Mouse (Mus musculus) brain, adult 2 months (tissue): ENCODE measurements around the gene Sema6d.

Experiments used
- DNase-seq: peaks from one replicate; pipeline ENCODE4 v3.0.0; 2011; ENCODE audit warnings: low read depth, low spot score

Gene Sema6d

GRCm38 (mm10) chr2:124168411-124168810 lies 78.6 kb downstream of the Sema6d start:
- DNase-seq, result no peak

GRCm38 (mm10) chr2:124171718-124172117 lies 81.9 kb downstream of the Sema6d start:
- DNase-seq, result no peak

- DNase-seq, result no peak
These were observed 86.5 kb downstream of the Sema6d start for GRCm38 (mm10) chr2:124176265-124176664.

- peak; percentile 9 for DNase-seq
These were observed 87.0 kb downstream of the Sema6d start for GRCm38 (mm10) chr2:124176711-124177169.

DNA sequence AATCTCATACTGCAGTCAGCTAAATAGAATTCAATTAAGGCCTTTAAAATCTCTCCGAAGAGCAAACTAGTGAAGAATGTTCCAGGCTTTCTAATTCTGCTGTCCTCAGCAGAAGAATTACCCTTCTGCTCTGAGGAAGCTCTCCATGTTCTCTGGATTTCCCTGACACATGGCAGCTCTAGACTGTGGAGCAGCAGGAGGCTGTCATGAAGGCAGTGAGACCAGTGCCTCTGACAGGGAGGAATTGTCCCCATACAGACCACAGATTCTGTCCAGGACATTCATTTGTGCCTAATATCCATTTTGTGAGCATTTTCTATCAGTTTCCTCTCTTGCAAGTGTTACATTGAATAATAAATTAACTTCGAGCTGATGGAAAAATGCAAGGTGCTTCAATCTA lies 99.5 kb downstream of the Sema6d start:
- no peak for DNase-seq

GRCm38 (mm10) chr2:124194041-124194440 lies 104.3 kb downstream of the Sema6d start:
- no peak for DNase-seq

DNA sequence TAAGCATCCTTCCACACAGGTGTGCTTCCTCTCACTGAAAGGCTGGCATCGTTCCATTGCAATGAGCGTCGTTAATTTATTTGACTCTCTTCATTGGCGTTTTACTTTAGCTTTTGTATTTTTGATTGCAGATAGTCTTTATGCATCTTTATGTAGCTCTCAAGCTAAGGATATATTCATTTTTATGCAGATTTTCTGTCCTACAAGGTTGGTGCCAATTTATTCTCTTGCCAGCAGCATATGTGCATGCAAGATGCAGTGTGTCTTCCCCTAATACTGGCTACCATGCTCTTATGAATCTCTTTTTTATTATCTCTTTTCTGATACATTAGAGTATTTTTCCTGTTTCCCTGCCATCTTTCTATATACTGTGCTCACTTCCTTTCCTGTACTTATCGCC lies 111.7 kb downstream of the Sema6d start:
- DNase-seq, result no peak

DNA sequence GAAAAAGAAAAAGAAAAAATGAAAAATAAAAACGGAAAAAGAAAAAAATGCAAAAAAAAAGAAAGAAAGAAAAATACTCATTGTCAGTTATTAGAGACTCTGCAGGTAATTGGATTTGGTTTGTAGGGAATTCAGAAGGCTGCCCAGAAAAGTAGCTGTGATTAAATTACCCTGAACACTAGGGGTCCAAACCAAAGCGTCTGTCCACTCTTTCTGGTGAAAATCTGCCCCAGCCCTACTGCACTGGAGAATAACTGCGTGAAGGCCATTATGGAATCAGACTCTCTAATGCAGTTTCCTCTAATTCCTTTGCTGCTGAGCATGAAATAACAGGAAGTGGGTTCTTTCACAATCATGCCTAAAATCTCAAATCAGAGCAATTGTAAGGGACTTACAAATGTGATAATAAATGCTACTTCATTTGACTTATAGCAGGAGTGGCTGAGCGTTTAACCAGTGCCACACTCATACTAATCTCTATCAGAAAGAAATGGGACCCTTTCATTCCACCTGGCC lies 112.8 kb downstream of the Sema6d start:
- no peak for DNase-seq

GRCm38 (mm10) chr2:124205811-124206210 lies 116.0 kb downstream of the Sema6d start:
- DNase-seq, result no peak

DNA sequence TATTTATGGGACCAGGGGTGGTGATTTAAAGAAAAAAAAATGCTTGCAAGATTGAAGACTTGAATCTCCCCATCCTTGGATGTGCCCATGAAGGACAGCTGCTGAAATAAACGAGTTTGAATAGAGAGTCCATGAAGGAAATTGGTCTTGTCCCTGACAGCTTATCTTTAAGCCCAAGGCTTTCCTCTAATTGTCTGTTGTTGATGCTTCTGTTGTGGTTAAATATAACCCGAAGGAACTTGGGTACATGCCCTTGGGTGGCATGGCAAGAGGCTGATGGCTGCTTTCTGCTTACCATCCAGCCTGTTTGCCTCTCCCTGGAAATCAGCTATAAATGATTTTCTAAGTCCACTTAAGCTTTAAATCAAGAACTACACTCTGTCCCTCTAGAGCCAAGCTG lies 118.5 kb downstream of the Sema6d start:
- DNase-seq, result no peak

GRCm38 (mm10) chr2:124223559-124223958 lies 133.8 kb downstream of the Sema6d start:
- peak; percentile 52 for DNase-seq

- no peak for DNase-seq
These were observed 134.6 kb downstream of the Sema6d start for GRCm38 (mm10) chr2:124224328-124224727.

GRCm38 (mm10) chr2:124234636-124235221 lies 145.0 kb downstream of the Sema6d start:
- peak; percentile 40 for DNase-seq

GRCm38 (mm10) chr2:124235237-124236055 lies 145.7 kb downstream of the Sema6d start:
- peak; percentile 45 for DNase-seq

DNA sequence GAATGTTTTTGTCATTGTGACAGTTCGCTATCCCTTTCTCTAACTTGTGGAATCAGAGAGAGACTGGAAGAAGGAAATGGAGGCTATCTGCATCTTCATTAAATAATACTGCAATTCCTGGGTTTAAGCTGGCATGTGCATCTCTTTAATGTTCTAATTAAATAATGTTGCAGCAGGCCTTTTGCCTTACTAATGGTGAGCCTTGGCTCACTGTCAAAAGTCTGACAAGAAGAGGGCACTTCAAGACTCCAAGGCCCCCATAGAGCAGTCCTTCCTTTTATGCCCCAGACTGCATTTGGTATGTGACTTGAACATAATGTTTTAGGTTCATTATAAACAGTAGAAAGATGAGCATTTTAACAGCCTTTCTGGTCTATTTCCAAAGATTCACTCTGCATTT lies 147.1 kb downstream of the Sema6d start:
- no peak for DNase-seq

GRCm38 (mm10) chr2:124243608-124244007 lies 153.8 kb downstream of the Sema6d start:
- DNase-seq, result peak; percentile 10

GRCm38 (mm10) chr2:124244543-124245245 lies 154.9 kb downstream of the Sema6d start:
- peak; percentile 30 for DNase-seq

DNA sequence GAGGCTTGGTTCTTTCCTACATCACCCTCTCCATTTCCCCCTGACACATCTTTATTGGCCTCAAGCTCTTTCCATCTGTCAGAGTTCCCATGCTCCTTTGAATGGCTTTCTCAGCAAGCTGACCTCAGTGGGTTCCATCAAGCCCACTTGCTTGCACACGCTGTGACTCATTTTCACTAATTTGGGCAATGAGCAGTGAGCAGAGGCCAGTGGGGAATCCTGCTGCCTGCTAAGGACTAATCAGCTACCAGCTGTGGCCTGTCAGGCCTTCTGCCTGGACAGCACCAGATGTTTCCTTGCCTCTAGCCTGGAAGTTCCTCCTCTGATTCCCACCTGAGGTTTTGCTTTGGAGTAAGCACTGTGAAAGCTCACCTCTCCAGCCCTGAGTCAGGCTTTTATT lies 168.3 kb downstream of the Sema6d start:
- DNase-seq, result peak; percentile 33

GRCm38 (mm10) chr2:124264309-124264708 lies 174.5 kb downstream of the Sema6d start:
- no peak for DNase-seq

GRCm38 (mm10) chr2:124271156-124271555 lies 181.4 kb downstream of the Sema6d start:
- peak; percentile 77 for DNase-seq

DNA sequence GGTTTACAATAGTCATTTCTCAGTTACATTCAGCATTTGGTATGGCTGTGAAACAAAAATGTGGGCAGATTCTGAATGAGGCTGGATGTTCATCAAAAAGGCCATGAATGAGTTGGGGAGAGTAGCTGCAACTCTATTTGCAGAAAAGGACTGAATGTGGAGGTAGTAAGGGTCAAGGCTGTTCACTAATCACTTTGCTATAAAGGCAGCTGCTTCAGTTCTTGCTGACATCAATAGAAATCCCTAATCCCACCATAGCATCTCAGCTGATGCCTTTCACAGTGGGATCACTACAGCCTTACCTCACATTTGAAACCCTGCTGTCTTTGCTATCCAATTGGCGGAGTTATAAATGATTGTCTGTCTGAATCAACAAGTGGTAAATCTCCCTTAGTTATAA lies 187.7 kb downstream of the Sema6d start:
- DNase-seq, result no peak

- DNase-seq, result no peak
These were observed 195.3 kb downstream of the Sema6d start for GRCm38 (mm10) chr2:124285109-124285508.
